Mouse (Mus musculus): Measurements from ENCODE around the gene Tubd1.

- TF ChIP-seq CTCF (IDR thresholded peaks at IDR 0.05; ENCODE audit: extremely low read depth, insufficient read length, insufficient replicate concordance, low read depth, low read length): no peak
- no peak for TF ChIP-seq POLR2A (IDR thresholded peaks at IDR 0.05; ENCODE audit: low read depth, low read length)
Measured at GRCm38 (mm10) chr11:86598154-86598553, 53.4 kb downstream of the Tubd1 start.
